Mouse (Mus musculus) skeletal muscle tissue, adult 2 months (tissue): Measurements from ENCODE around the gene Slc16a4.

Experiments
- DNase-seq: peaks from one replicate; pipeline ENCODE4 v3.0.0-alpha.2; 2012; ENCODE audit warnings: low read depth, low spot score

Slc16a4 gene

DNA sequence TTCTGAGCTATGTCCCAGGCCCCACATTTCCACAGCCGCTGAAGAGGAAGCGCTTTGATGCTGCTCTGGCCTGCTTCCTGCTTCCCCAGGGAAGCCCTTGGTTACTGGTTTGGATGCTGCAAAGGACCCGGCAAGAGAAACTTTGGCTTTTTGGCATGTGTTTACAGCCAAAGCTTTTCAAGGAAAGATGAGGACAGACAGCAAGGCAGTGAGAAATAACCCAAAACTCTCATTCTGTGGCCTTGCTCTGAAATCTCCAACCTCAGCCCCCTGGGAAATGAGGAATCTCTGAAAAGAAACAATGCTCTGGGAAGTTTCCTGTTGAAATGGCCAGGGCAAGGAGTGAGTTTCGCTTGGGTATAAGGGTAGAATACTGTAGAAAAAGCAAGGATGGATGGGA, 69.3 kb downstream of the Slc16a4 start:
- peak; percentile 29 for DNase-seq
